Mouse (Mus musculus) hindbrain, embryonic 15.5 days (tissue): ENCODE measurements at regions not wholly inside any gene's neighbourhood (a gene's known extent, or its start where the extent isn't known, plus 50 kb on each side); places are given as distances from the start of the nearest gene placed in this dataset.

Experiments used
- ATAC-seq: fragments of 200-750 bp; cut with Nextera tagmentation; 2 replicates; pipeline ENCODE4 v1.8.0; 2017; ENCODE audit warnings: low read depth, moderate number of reproducible peaks, moderate TSS enrichment; ENCODE audit not compliant: low FRiP score
- H3K27ac ChIP-seq: fragments of 300-500 bp; sonication (generic); replicated peaks from 2 replicates; pipeline ENCODE4 v1.5.1; 2015; ENCODE audit warnings: mild to moderate bottlenecking, inconsistent platforms
- H3K27me3 ChIP-seq: fragments of 300-500 bp; sonication (generic); 2 replicates; pipeline ENCODE4 v1.6.1; 2015; ENCODE audit warnings: control low read depth, inconsistent platforms
- H3K36me3 ChIP-seq: fragments of 300-500 bp; sonication (generic); 2 replicates; pipeline ENCODE4 v1.6.1; 2015; ENCODE audit warnings: control low read depth, inconsistent platforms
- H3K4me1 ChIP-seq: fragments of 300-500 bp; sonication (generic); replicated peaks from 2 replicates; pipeline ENCODE4 v1.6.1; 2015; ENCODE audit warnings: control low read depth, inconsistent platforms
- H3K4me2 ChIP-seq: fragments of 300-500 bp; sonication (generic); 2 replicates; pipeline ENCODE4 v1.6.1; 2015; ENCODE audit warnings: moderate library complexity, mild to moderate bottlenecking, inconsistent platforms
- H3K4me3 ChIP-seq: fragments of 300-500 bp; sonication (generic); 2 replicates; pipeline ENCODE4 v1.5.1; 2015; ENCODE audit warnings: mild to moderate bottlenecking, inconsistent platforms
- H3K9ac ChIP-seq: fragments of 300-500 bp; sonication (generic); 2 replicates; pipeline ENCODE4 v1.6.1; 2015; ENCODE audit warnings: inconsistent platforms
- H3K9me3 ChIP-seq: fragments of 300-500 bp; sonication (generic); 2 replicates; pipeline ENCODE4 v1.6.1; 2016; ENCODE audit warnings: control low read depth, inconsistent platforms
- WGBS: fragments of 180-500 bp; shearing (Covaris S2); methylation state at CpG from one replicate; pipeline ENCODE4 v1.1.7; 2015; 5-methylcytosine and 5-hydroxymethylcytosine counted together

GRCm38 (mm10) chr12:15741219-15741618 lies 75.5 kb downstream of the Trib2 start:
- H3K9ac ChIP-seq = no peak overlapping the region

GRCm38 (mm10) chr12:15738989-15739388 lies 77.7 kb downstream of the Trib2 start:
- Histone ChIP-seq H3K36me3 (no peaks in the 10 kb centered on the region), H3K27me3 (no peaks in the 10 kb centered on the region), H3K4me3 (no peak overlapping the region), H3K4me1 (no peaks in the 10 kb centered on the region), H3K27ac (no peak overlapping the region), H3K9me3 (no peaks in the 10 kb centered on the region), H3K4me2 (no peak overlapping the region), H3K9ac (no peak overlapping the region)
- no peak for ATAC-seq
- WGBS = 57% methylated on average over 4 of the region's 4 CpGs

More at GRCm38 (mm10) chr12:15741219-15741618, 75.5 kb downstream of the Trib2 start:
- H3K36me3 ChIP-seq = no peaks in the 10 kb centered on the region
- H3K27me3 ChIP-seq = no peaks in the 10 kb centered on the region
- no peak overlapping the region for H3K4me2 ChIP-seq
- no peaks in the 10 kb centered on the region for H3K9me3 ChIP-seq
- WGBS = 85% methylated on average over 2 of the region's 2 CpGs
- no peak for ATAC-seq
- H3K4me1 ChIP-seq = no peaks in the 10 kb centered on the region
- H3K4me3 ChIP-seq = no peak overlapping the region
- H3K27ac ChIP-seq = no peak overlapping the region

- WGBS = 21% methylated on average over 3 of the region's 3 CpGs
- H3K9me3 ChIP-seq = no peaks in the 10 kb centered on the region
- H3K4me1 ChIP-seq = 0 out of 2 replicates have a peak, but pooled peaks cover 5% of the 10 kb centered on the region
- no peaks in the 10 kb centered on the region for H3K27me3 ChIP-seq
- no peak overlapping the region for H3K4me2 ChIP-seq
- H3K4me3 ChIP-seq = no peak overlapping the region
- H3K36me3 ChIP-seq = no peaks in the 10 kb centered on the region
- peak; percentile 85 for ATAC-seq
- peak overlapping the region; percentile 55; the same call in 1 of the 2 replicates for H3K27ac ChIP-seq
- no peak overlapping the region for H3K9ac ChIP-seq
Observed at GRCm38 (mm10) chr12:15731261-15731660, 85.5 kb downstream of the Trib2 start.

GRCm38 (mm10) chr12:15729696-15730095 lies 87.0 kb downstream of the Trib2 start:
- Histone ChIP-seq H3K27ac (no peak overlapping the region), H3K9ac (no peak overlapping the region), H3K4me2 (no peak overlapping the region), H3K4me1 (0 out of 2 replicates have a peak, but pooled peaks cover 5% of the 10 kb centered on the region), H3K36me3 (no peaks in the 10 kb centered on the region), H3K27me3 (no peaks in the 10 kb centered on the region), H3K9me3 (no peaks in the 10 kb centered on the region), H3K4me3 (no peak overlapping the region)
- ATAC-seq = no peak
- WGBS = 70% methylated on average over 3 of the region's 3 CpGs

- Histone ChIP-seq H3K36me3 (no peaks in the 10 kb centered on the region), H3K27ac (no peak overlapping the region), H3K4me3 (no peak overlapping the region), H3K27me3 (no peaks in the 10 kb centered on the region), H3K9ac (no peak overlapping the region), H3K4me1 (no peaks in the 10 kb centered on the region), H3K9me3 (no peaks in the 10 kb centered on the region), H3K4me2 (no peak overlapping the region)
- 84% methylated on average over 6 of the region's 6 CpGs for WGBS
- ATAC-seq = no peak
Observed at GRCm38 (mm10) chr12:15723529-15723928, 93.2 kb downstream of the Trib2 start.

GRCm38 (mm10) chr12:15722161-15722560 lies 94.6 kb downstream of the Trib2 start:
- no peaks in the 10 kb centered on the region for H3K9me3 ChIP-seq
- no peak overlapping the region for H3K9ac ChIP-seq
- H3K27ac ChIP-seq = no peak overlapping the region
- H3K27me3 ChIP-seq = no peaks in the 10 kb centered on the region
- no peaks in the 10 kb centered on the region for H3K36me3 ChIP-seq
- no peak overlapping the region for H3K4me2 ChIP-seq
- no peak overlapping the region for H3K4me3 ChIP-seq
- no peaks in the 10 kb centered on the region for H3K4me1 ChIP-seq
- no peak for ATAC-seq
- WGBS = 88% methylated on average over 2 of the region's 2 CpGs

- Histone ChIP-seq H3K9ac (no peak overlapping the region), H3K4me1 (no peaks in the 10 kb centered on the region), H3K27me3 (no peaks in the 10 kb centered on the region), H3K36me3 (no peaks in the 10 kb centered on the region), H3K27ac (no peak overlapping the region), H3K4me3 (no peak overlapping the region), H3K4me2 (no peak overlapping the region), H3K9me3 (no peaks in the 10 kb centered on the region)
- no peak for ATAC-seq
- WGBS = 91% methylated on average over 6 of the region's 6 CpGs
Observed at GRCm38 (mm10) chr12:15720171-15720570, 96.6 kb downstream of the Trib2 start.

GRCm38 (mm10) chr12:15718827-15719226 lies 97.9 kb downstream of the Trib2 start:
- Histone ChIP-seq H3K4me2 (no peak overlapping the region), H3K27me3 (no peaks in the 10 kb centered on the region), H3K27ac (no peak overlapping the region), H3K36me3 (no peaks in the 10 kb centered on the region), H3K9ac (no peak overlapping the region), H3K4me3 (no peak overlapping the region), H3K4me1 (no peaks in the 10 kb centered on the region), H3K9me3 (no peaks in the 10 kb centered on the region)
- ATAC-seq = no peak
- 74% methylated on average over 1 of the region's 1 CpGs for WGBS

- no peaks in the 10 kb centered on the region for H3K27me3 ChIP-seq
- H3K9ac ChIP-seq = no peak overlapping the region
- H3K9me3 ChIP-seq = no peaks in the 10 kb centered on the region
- H3K4me2 ChIP-seq = no peak overlapping the region
- no peak overlapping the region for H3K4me3 ChIP-seq
- H3K4me1 ChIP-seq = no peaks in the 10 kb centered on the region
- 81% methylated on average over 6 of the region's 6 CpGs for WGBS
- H3K36me3 ChIP-seq = no peaks in the 10 kb centered on the region
- no peak for ATAC-seq
- H3K27ac ChIP-seq = no peak overlapping the region
Observed at GRCm38 (mm10) chr12:15717989-15718388, 98.7 kb downstream of the Trib2 start.

GRCm38 (mm10) chr12:15717342-15717741 lies 99.4 kb downstream of the Trib2 start:
- ATAC-seq = no peak
- Histone ChIP-seq H3K4me2 (no peak overlapping the region), H3K4me1 (no peaks in the 10 kb centered on the region), H3K27me3 (no peaks in the 10 kb centered on the region), H3K9ac (no peak overlapping the region), H3K27ac (no peak overlapping the region), H3K36me3 (no peaks in the 10 kb centered on the region), H3K4me3 (no peak overlapping the region), H3K9me3 (no peaks in the 10 kb centered on the region)
- 88% methylated on average over 3 of the region's 3 CpGs for WGBS

GRCm38 (mm10) chr12:15713623-15714022 lies 103.1 kb downstream of the Trib2 start:
- Histone ChIP-seq H3K36me3 (no peaks in the 10 kb centered on the region), H3K27ac (no peak overlapping the region), H3K9ac (no peak overlapping the region), H3K4me2 (no peak overlapping the region), H3K9me3 (no peaks in the 10 kb centered on the region), H3K4me3 (no peak overlapping the region), H3K4me1 (no peaks in the 10 kb centered on the region), H3K27me3 (no peaks in the 10 kb centered on the region)
- no peak for ATAC-seq
- 77% methylated on average over 2 of the region's 2 CpGs for WGBS

- ATAC-seq = no peak
- 76% methylated on average over 6 of the region's 6 CpGs for WGBS
- Histone ChIP-seq H3K4me1 (0 out of 2 replicates have a peak, but pooled peaks cover 4% of the 10 kb centered on the region), H3K27me3 (no peaks in the 10 kb centered on the region), H3K36me3 (no peaks in the 10 kb centered on the region), H3K4me3 (no peak overlapping the region), H3K9me3 (no peaks in the 10 kb centered on the region), H3K9ac (no peak overlapping the region), H3K27ac (no peak overlapping the region), H3K4me2 (no peak overlapping the region)
Observed at GRCm38 (mm10) chr12:15707570-15708095, 109.1 kb downstream of the Trib2 start.

- WGBS = 33% methylated on average over 5 of the region's 5 CpGs
- no peaks in the 10 kb centered on the region for H3K27me3 ChIP-seq
- H3K4me2 ChIP-seq = no peak overlapping the region
- H3K9me3 ChIP-seq = no peaks in the 10 kb centered on the region
- no peak for ATAC-seq
- H3K36me3 ChIP-seq = no peaks in the 10 kb centered on the region
- no peak overlapping the region for H3K4me3 ChIP-seq
- H3K9ac ChIP-seq = no peak overlapping the region
- H3K27ac ChIP-seq = no peak overlapping the region
- H3K4me1 ChIP-seq = 0 out of 2 replicates have a peak, but pooled peaks cover 4% of the 10 kb centered on the region
Observed at GRCm38 (mm10) chr12:15704412-15704811, 112.3 kb downstream of the Trib2 start.
